Mouse (Mus musculus) adrenal gland, postnatal 25 days (tissue): ENCODE data around the gene Atp8b3. TPM values are rescaled to one million over a fixed set of nuclear protein-coding genes. Genes with fewer than 3 reads are reported as not detected.

Experiments used
- DNase-seq: peaks from one replicate; pipeline ENCODE4 v3.0.0; 2021; ENCODE audit warnings: mixed read lengths
- total RNA-seq: library from RNA; stranded (reverse); gene quantifications from 2 replicates; pipeline ENCODE4 v1.2.3, GENCODE M21; 2021

Atp8b3 gene
- total RNA-seq, 1 experiment from 2014 or later: 0.64 TPM

DNA sequence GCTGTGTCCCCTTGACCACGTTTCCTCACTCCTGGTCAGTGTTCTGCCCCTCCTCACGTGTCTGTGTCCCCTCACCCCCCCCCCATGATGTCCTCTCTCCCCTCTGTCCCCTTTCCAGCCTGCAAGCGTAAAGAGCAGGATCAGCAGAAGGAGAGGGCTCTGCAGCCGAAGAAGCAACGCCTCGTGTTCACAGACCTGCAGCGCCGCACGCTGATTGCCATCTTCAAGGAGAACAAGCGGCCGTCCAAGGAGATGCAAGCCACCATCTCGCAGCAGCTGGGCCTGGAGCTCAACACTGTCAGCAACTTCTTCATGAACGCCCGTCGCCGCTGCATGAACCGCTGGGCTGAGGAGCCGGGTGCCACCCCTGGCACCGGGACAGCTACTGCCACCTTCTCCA lies 25.2 kb downstream of the Atp8b3 start:
- DNase-seq: no peak

DNA sequence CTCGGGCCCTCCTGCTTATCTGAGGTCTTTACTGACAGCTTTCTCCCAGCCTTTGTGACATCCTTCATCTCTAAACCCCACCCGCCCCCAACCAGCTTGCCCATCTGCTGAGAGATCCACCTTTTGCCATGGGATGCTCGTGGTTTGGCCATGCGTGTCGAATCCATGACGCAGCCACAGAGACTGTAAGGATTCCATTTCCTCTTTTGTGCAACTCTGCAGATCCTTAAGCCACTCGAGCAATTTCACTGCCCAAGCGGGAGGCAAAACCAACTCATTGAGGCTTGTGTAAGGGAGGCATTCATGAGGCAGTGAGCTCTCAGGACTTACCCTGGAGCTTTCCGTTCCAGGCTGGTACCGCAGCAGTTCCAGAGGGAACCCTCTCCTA lies 28.7 kb downstream of the Atp8b3 start:
- DNase-seq: no peak

DNA sequence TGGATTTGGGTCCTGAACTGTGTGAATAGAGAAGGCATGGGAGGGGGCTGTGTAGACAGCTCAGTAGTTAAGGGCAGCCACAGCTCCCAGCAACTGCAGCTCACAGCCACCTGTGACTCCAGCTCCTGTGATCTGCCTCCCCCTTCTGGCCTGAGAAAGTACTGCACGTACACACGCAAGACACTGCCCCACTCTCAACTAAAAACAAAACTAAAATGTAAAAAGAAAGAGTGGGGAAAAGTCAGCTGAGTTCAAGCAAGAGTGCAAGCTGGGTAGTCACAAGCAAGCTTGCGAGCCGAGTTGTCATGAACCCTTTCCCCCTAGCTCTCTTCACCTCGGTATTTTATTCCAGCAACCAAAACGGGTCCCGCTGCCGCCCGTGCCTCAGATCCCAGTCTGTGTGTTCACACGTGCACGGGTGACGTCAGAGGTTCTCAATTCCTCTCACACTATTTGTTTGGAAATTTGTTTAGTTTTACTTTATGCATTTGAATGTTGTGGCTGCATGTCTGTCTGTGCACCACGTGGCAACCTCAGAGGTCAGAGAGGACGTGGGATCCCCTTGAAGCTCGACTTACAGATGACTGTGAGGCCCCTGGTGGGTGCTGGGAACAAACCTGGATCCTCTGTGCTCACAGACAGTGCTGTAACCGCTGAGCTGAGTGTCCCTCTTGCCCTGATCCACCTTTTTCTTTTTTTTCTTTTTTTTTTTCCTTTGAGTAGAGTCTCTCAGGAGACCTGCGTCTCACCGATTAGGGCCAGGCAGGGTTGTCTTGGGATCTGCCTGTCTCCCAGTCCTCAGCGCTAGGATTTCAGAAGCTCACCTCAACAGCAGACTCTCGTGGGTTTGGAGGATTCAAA lies 29.3 kb downstream of the Atp8b3 start:
- DNase-seq: peak; percentile 76

DNA sequence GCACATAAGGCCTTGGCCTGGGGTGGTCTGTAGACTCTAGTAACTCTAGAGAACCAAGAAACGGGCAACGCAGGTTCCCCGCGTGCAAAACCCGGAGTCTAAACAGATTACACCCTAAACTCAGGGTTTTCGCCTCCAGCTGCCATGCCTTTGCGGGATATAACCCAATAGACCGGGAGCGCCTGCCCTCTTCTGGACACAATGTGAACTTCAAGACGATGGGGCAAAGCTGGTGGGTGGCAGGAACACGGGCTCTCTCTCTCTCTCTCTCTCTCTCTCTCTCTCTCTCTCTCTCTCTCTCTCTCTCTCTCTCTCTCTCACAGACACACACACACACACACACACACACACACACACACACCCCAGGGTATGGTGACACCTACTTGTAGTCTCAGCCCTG lies 32.7 kb downstream of the Atp8b3 start:
- DNase-seq: peak; percentile 71

GRCm38 (mm10) chr10:80504724-80505123 lies 34.2 kb downstream of the Atp8b3 start:
- DNase-seq: no peak

- peak; percentile 32 for DNase-seq
Observed at GRCm38 (mm10) chr10:80503599-80504220, 35.2 kb downstream of the Atp8b3 start.

DNA sequence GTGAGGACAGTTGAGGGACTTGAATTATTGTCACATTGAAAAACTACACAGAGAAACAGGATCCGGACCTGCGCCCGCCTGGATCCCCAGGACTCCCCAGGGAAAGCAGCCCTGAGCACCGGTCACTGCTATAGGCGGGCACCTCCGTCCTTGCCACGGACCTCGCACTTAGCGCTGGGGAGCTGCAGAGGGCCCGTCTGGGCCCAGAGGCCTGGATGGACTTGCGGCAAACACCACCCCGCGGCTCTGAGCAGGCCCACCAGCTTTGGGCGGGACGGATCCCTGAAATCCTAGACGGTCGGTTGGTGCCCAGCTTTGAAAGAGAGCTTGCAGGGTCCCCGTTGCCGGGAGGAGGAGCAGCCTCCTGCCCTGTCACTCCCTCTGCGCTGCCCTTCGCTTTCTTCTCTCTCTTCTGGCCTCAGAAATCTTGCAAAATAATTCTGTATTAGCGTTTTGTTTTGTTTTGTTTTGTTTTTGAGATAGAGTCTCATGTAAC lies 36.1 kb downstream of the Atp8b3 start:
- DNase-seq: no peak

GRCm38 (mm10) chr10:80502291-80502690 lies 36.6 kb downstream of the Atp8b3 start:
- DNase-seq: no peak

GRCm38 (mm10) chr10:80496421-80496820 lies 42.5 kb downstream of the Atp8b3 start:
- DNase-seq: no peak

GRCm38 (mm10) chr10:80495901-80496300 lies 43.0 kb downstream of the Atp8b3 start:
- no peak for DNase-seq

- DNase-seq: peak; percentile 51
Observed at GRCm38 (mm10) chr10:80494732-80495131, 44.2 kb downstream of the Atp8b3 start, which contains the start of gene Onecut3. TSS of gene Onecut3 (plus strand) at chr10:80494835.

- peak; percentile 54 for DNase-seq
Observed at GRCm38 (mm10) chr10:80490051-80490450, 48.9 kb downstream of the Atp8b3 start.

DNA sequence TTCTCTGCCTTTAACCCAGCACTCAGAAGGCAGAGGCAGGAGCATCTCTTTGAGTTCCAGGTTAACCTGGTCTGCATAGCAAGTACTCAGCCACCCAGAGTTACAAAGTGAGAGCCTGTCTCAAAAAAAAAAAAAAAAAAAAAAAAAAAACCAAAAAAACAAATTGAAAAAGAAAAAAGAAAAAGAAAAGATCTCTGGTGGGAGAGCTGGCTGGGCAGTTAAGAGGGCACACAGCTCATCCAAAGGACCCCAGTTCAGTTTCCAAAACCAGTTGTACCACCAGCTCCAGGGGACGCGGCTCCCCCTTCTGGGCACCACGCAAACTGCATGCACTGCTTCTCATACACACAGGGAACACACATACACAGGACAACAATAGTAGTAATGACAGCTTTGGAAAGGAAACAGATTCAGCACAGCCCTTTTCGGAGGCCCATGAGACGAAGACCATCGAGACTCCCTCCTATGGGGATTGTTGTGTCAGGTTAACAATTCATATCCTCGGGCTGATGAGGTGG lies 52.0 kb downstream of the Atp8b3 start:
- no peak for DNase-seq

DNA sequence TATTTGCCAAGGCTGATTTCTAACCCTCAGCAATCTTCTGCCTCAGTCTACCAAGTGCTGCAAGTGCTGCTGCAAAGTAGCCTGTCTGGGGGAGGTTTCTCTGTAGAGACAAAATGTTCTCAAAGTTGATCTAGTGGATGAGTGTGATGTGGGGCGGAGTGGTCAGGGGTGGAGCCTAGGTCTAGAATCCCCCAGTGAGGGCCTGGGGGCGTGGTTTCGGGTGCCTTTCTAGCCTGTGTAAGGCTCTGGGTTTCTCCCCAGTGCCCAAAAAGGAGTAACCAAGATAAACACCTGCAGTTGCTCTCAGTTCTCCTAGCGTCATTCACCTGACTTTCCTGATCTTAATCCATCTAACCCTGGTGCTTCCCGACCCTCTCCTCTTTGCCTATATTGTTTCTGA lies 57.9 kb downstream of the Atp8b3 start:
- DNase-seq: no peak

DNA sequence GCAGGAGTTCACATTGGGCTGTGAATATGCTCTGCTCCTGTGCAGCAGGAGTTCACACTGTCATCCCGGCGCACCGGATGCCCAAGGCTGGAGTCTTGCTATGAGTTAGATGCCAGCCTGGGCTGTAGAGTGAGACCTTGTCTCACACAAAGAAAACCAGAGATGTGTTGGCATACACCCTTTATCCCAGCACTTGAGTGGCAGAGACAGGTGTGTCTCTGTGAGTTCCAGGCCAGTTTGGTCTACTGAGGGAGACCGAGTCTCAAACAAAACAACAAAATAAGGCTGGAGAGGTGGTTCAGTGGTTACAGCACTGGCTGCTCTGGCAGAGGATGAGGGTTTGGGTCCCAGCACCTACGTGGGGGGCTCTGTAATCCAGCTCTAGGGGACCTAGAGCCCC lies 60.4 kb downstream of the Atp8b3 start:
- DNase-seq: no peak

DNA sequence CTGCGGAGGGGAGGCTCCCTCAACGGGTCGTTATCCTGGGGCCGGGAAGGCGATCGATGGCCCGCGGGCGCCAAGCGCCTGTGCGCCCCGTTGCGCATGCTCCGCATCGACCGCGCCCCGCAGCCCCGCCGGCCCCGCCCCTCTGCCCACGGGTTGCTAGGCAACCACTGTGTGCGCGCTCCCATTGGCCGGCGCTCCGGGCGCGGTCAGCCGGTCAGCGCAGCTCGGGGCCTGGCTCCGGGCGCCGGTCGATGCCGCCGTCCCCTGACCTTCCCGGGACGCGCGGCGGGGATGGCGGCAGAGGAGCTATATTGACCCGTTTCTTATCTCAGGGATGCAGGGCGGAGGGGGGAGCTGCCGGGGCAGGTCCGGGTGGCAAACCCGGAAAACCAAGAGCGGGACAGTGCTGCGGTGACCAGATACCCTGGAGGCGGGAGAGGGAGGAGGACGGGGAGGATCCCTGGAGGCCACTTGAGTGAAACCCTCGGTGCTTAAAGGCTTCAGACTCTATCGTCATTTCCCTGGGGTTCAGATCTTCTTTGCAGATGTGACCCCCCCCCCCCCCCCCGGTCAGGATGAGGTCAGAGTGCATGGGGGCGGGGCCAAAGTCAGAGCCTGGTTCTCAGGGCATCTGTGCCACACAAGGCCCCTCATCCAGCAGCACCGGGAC lies 63.5 kb downstream of the Atp8b3 start:
- DNase-seq: peak; percentile 92

Other genes with a start within 250 kb of the Atp8b3 start
- gene Rps15, start 246.7 kb downstream of the Atp8b3 start, total RNA-seq: 1,145 and 1,195 TPM in 2 replicates
- 1.4 and 3.2 TPM in 2 replicates for gene Apc2, start 243.1 kb downstream of the Atp8b3 start, total RNA-seq
- 31.7 and 33.5 TPM in 2 replicates for gene 2310011J03Rik, start 218.6 kb downstream of the Atp8b3 start, total RNA-seq
- 3.0 and 4.3 TPM in 2 replicates for gene Pcsk4, start 209.6 kb downstream of the Atp8b3 start, total RNA-seq
- gene Reep6, start 209.2 kb downstream of the Atp8b3 start, total RNA-seq: 8.0 and 12.8 TPM in 2 replicates
- gene Adamtsl5, start 190.7 kb downstream of the Atp8b3 start, total RNA-seq: 8.9 and 10.4 TPM in 2 replicates
- 0.15 TPM in 1 of 2 replicates, not detected in the other for gene Plk5, start 182.7 kb downstream of the Atp8b3 start, total RNA-seq
- 18.3 and 21.7 TPM in 2 replicates for gene Mex3d, start 151.5 kb downstream of the Atp8b3 start, total RNA-seq
- 127 and 139 TPM in 2 replicates for gene Mbd3, start 139.6 kb downstream of the Atp8b3 start, total RNA-seq
- 728 and 779 TPM in 2 replicates for gene Uqcr11, start 132.3 kb downstream of the Atp8b3 start, total RNA-seq
- gene Tcf3, start 105.5 kb downstream of the Atp8b3 start, total RNA-seq: 63.1 and 84.1 TPM in 2 replicates
- gene Onecut3, start 44.3 kb downstream of the Atp8b3 start, total RNA-seq: not detected in 2 replicates
- gene Rexo1, start 22.4 kb upstream of the Atp8b3 start, total RNA-seq: 57.4 and 63.5 TPM in 2 replicates
- 9.6 and 14.8 TPM in 2 replicates for gene Klf16, start 38.2 kb upstream of the Atp8b3 start, total RNA-seq
- 87.8 and 100 TPM in 2 replicates for gene Abhd17a, start 51.2 kb upstream of the Atp8b3 start, total RNA-seq
- 64.8 and 68.6 TPM in 2 replicates for gene Scamp4, start 63.7 kb upstream of the Atp8b3 start, total RNA-seq
- 3.5 and 5.6 TPM in 2 replicates for gene Adat3, start 63.8 kb upstream of the Atp8b3 start, total RNA-seq
- gene Gm49322, start 66.9 kb upstream of the Atp8b3 start, total RNA-seq: 2.3 and 3.0 TPM in 2 replicates
- gene Csnk1g2, start 83.7 kb upstream of the Atp8b3 start, total RNA-seq: 127 and 157 TPM in 2 replicates
- 68.4 and 79.2 TPM in 2 replicates for gene Btbd2, start 117.9 kb upstream of the Atp8b3 start, total RNA-seq
- gene Mknk2, start 139.0 kb upstream of the Atp8b3 start, total RNA-seq: 155 and 164 TPM in 2 replicates
- gene Mob3a, start 162.9 kb upstream of the Atp8b3 start, total RNA-seq: 15.2 and 18.8 TPM in 2 replicates
- 21.6 and 37.1 TPM in 2 replicates for gene Izumo4, start 163.1 kb upstream of the Atp8b3 start, total RNA-seq
- 94.4 and 102 TPM in 2 replicates for gene Ap3d1, start 203.1 kb upstream of the Atp8b3 start, total RNA-seq
- gene Dot1l, start 216.1 kb upstream of the Atp8b3 start, total RNA-seq: 97.3 and 102 TPM in 2 replicates